Mouse (Mus musculus) G1E (cell line): ENCODE measurements at regions not wholly inside any gene's neighbourhood (a gene's known extent, or its start where the extent isn't known, plus 50 kb on each side); places are given as distances from the start of the nearest gene placed in this dataset.

Experiments
- CTCF ChIP-seq: IDR thresholded peaks from 2 replicates; pipeline ENCODE4 v1.5.1; 2012; ENCODE audit warnings: low read depth, low read length, inconsistent platforms, mixed read lengths
- GATA1 ChIP-seq: IDR thresholded peaks from 2 replicates; pipeline ENCODE4 v1.6.1; 2012; ENCODE audit warnings: borderline replicate concordance, low read length, inconsistent platforms, mixed read lengths

DNA sequence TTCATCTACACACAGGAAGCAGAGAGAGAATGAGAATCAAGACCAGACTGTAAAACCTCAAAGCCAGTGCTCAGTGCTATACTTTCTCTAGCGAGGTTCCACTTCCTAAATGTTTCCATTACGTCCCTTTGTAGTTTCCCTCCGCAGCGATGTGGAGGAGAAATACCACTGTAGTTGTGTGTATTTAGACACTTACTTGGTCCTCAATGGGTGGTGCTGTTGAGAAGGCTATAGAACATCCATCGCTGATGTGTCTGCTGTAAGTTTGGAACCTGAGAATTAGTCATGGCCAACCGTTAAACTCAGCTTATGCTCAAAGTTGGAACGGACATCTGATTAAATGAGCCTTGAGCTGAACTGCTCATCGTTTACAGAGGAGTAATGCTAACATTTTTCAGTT lies 170.7 kb upstream of the Lyplal1 start:
- no peak for TF ChIP-seq CTCF
- TF ChIP-seq GATA1: no peak
